Mouse (Mus musculus) myocyte (in vitro differentiated cells): ENCODE results near the gene Atp11c.

ENCODE experiments used
- MAX ChIP-seq: IDR thresholded peaks from one replicate; pipeline ENCODE4 v1.6.1; 2011; ENCODE audit warnings: low read depth, mild to moderate bottlenecking, control low read depth
- MYOG ChIP-seq, 3 experiments: IDR thresholded peaks; one replicate each; pipeline ENCODE4 v1.6.1; 2011; ENCODE audit warnings: control low read depth in 2 of 3, low read depth in 2 of 3, mild to moderate bottlenecking in 2 of 3; ENCODE audit not compliant: insufficient read length in 2 of 3, control insufficient read depth in 1 of 3, insufficient read depth in 1 of 3
- POLR2A ChIP-seq: IDR thresholded peaks from one replicate; pipeline ENCODE4 v1.6.1; 2011; ENCODE audit warnings: low read depth, mild to moderate bottlenecking, control low read depth, moderate library complexity; ENCODE audit not compliant: insufficient read length
- TCF12 ChIP-seq: IDR thresholded peaks from one replicate; pipeline ENCODE4 v1.6.1; 2011; ENCODE audit warnings: mild to moderate bottlenecking, control low read depth; ENCODE audit not compliant: poor library complexity, insufficient read depth, severe bottlenecking
- USF1 ChIP-seq: IDR thresholded peaks from one replicate; pipeline ENCODE4 v1.6.1; 2011; ENCODE audit warnings: low read depth, mild to moderate bottlenecking, control low read depth, moderate library complexity

DNA sequence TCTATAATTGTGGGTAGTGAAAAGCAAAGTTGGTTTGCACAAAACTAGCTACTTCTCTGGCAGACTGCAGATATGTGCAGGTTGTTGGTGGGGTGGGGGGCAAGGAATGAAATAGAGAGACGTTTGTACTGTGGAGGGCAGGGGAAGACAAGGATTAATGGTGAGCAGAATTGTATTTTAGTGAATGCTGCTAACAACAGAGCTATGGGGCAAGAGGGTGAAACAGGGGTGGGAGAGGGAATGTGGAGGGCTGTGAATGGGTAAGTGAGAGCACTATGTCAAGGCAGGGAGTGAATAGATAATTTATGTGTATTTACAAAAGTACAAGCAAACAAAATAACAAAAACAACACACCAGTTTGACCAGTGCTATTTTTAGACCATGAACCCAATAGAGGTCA is 22.0 kb downstream of the Atp11c start:
- TF ChIP-seq MAX (no peak), TCF12 (no peak), POLR2A (no peak), MYOG (IDR thresholded peaks at IDR 0.05; ENCODE audit: control insufficient read depth in 1 of 3, insufficient read depth in 1 of 3, insufficient read length in 2 of 3, low read depth in 2 of 3) (no peak), USF1 (no peak)
